Mouse (Mus musculus) midbrain, embryonic 13.5 days (tissue): ENCODE measurements around the gene Pi4kb. TPM values are rescaled to one million over a fixed set of nuclear protein-coding genes. Genes with fewer than 3 reads are reported as not detected.
"Not testable (repeated sequence)": the region's sequence is repeated elsewhere in the genome, so short reads cannot be mapped to it uniquely, and the experiment has no call there.

Experiments used
- ATAC-seq: fragments of 200-750 bp; cut with Nextera tagmentation; 2 replicates; pipeline ENCODE4 v1.8.0; 2017; ENCODE audit warnings: mild to moderate bottlenecking, moderate TSS enrichment, moderate library complexity
- H3K27ac ChIP-seq: fragments of 300-500 bp; sonication (generic); 2 replicates; pipeline ENCODE4 v1.5.1; 2015; ENCODE audit warnings: inconsistent platforms, mild to moderate bottlenecking, moderate library complexity
- H3K27me3 ChIP-seq: fragments of 300-500 bp; sonication (generic); 2 replicates; pipeline ENCODE4 v1.6.1; 2015; ENCODE audit warnings: mild to moderate bottlenecking, inconsistent platforms
- H3K36me3 ChIP-seq: fragments of 300-500 bp; sonication (generic); 2 replicates; pipeline ENCODE4 v1.6.1; 2015; ENCODE audit warnings: mild to moderate bottlenecking, inconsistent platforms
- H3K4me1 ChIP-seq: fragments of 300-500 bp; sonication (generic); replicated peaks from 2 replicates; pipeline ENCODE4 v1.6.1; 2015; ENCODE audit warnings: inconsistent platforms
- H3K4me2 ChIP-seq: fragments of 300-500 bp; sonication (generic); replicated peaks from 2 replicates; pipeline ENCODE4 v1.6.1; 2015; ENCODE audit warnings: moderate library complexity, mild to moderate bottlenecking, inconsistent platforms
- H3K4me3 ChIP-seq: fragments of 300-500 bp; sonication (generic); replicated peaks from 2 replicates; pipeline ENCODE4 v1.5.1; 2015; ENCODE audit warnings: mild to moderate bottlenecking, inconsistent platforms
- H3K9ac ChIP-seq: fragments of 300-500 bp; sonication (generic); replicated peaks from 2 replicates; pipeline ENCODE4 v1.6.1; 2015; ENCODE audit warnings: mild to moderate bottlenecking, inconsistent platforms
- H3K9me3 ChIP-seq: fragments of 300-500 bp; sonication (generic); 2 replicates; pipeline ENCODE4 v1.6.1; 2016; ENCODE audit warnings: mild to moderate bottlenecking, inconsistent platforms
- WGBS: fragments of 180-500 bp; shearing (Covaris S2); methylation state at CpG from one replicate; pipeline ENCODE4 v1.1.7; 2015; 5-methylcytosine and 5-hydroxymethylcytosine counted together
- polyA plus RNA-seq: library from polyadenylated mRNA; unstranded; fragments of >200 nt; fragmentation: Nextera tagmentation; extraction: Ambion mirVana; gene quantifications from 2 replicates; pipeline ENCODE4 v1.2.1, GENCODE M21; 2015

Gene Pi4kb
- polyA plus RNA-seq, 1 experiment from 2014 or later: 24.7 TPM

GRCm38 (mm10) chr3:95007706-95008105 lies 33.2 kb downstream of the Pi4kb start:
- Histone ChIP-seq H3K27me3 (no peaks in the 10 kb centered on the region), H3K9me3 (no peaks in the 10 kb centered on the region), H3K36me3 (peaks cover 88% of the 10 kb centered on the region), H3K4me1 (peaks cover 11% of the 10 kb centered on the region), H3K4me3 (no peak overlapping the region), H3K27ac (peak overlapping the region; percentile 4; the same call in 1 of the 2 replicates), H3K9ac (no peak overlapping the region; the same call in 1 of the 2 replicates), H3K4me2 (no peak overlapping the region)
- ATAC-seq: 0 out of 2 replicates have a peak, but pooled peaks have one; percentile 16
- WGBS: 89% methylated on average over 9 of the region's 9 CpGs

- Histone ChIP-seq H3K9ac (no peak overlapping the region), H3K9me3 (no peaks in the 10 kb centered on the region), H3K27ac (no peak overlapping the region), H3K4me3 (no peak overlapping the region), H3K4me2 (no peak overlapping the region), H3K4me1 (peaks cover 29% of the 10 kb centered on the region), H3K36me3 (peaks cover 66% of the 10 kb centered on the region), H3K27me3 (no peaks in the 10 kb centered on the region)
- WGBS: 89% methylated on average over 7 of the region's 7 CpGs
- ATAC-seq: no peak
Observed at GRCm38 (mm10) chr3:95010396-95010795, 35.9 kb downstream of the Pi4kb start.

GRCm38 (mm10) chr3:95012982-95013381 lies 38.5 kb downstream of the Pi4kb start:
- 85% methylated on average over 3 of the region's 3 CpGs for WGBS

GRCm38 (mm10) chr3:95013699-95014427 lies 39.3 kb downstream of the Pi4kb start:
- no peaks in the 10 kb centered on the region for H3K9me3 ChIP-seq
- peaks cover 34% of the 10 kb centered on the region for H3K36me3 ChIP-seq
- peak overlapping the region; percentile 82 for H3K4me3 ChIP-seq
- H3K4me2 ChIP-seq: peak overlapping the region; percentile 98
- H3K9ac ChIP-seq: peak overlapping the region; percentile 89
- WGBS: 9% methylated on average over 13 of the region's 13 CpGs
- peak overlapping the region; percentile 78; the same call in 1 of the 2 replicates for H3K27ac ChIP-seq
- H3K4me1 ChIP-seq: peaks cover 28% of the 10 kb centered on the region
- no peaks in the 10 kb centered on the region for H3K27me3 ChIP-seq
- ATAC-seq: no peak

More at GRCm38 (mm10) chr3:95012982-95013381, 38.5 kb downstream of the Pi4kb start:
- no peak overlapping the region for H3K9ac ChIP-seq
- H3K36me3 ChIP-seq: peaks cover 43% of the 10 kb centered on the region
- H3K9me3 ChIP-seq: no peaks in the 10 kb centered on the region
- H3K4me2 ChIP-seq: peak overlapping the region; percentile 98
- peaks cover 28% of the 10 kb centered on the region for H3K4me1 ChIP-seq
- H3K4me3 ChIP-seq: peak overlapping the region; percentile 82
- no peak for ATAC-seq
- no peak overlapping the region for H3K27ac ChIP-seq
- no peaks in the 10 kb centered on the region for H3K27me3 ChIP-seq

GRCm38 (mm10) chr3:95014428-95015151 lies 40.1 kb downstream of the Pi4kb start:
- Histone ChIP-seq H3K9me3 (no peaks in the 10 kb centered on the region), H3K9ac (peak overlapping the region; percentile 89), H3K27me3 (no peaks in the 10 kb centered on the region), H3K27ac (peak overlapping the region; percentile 78), H3K4me1 (peaks cover 28% of the 10 kb centered on the region), H3K4me3 (peak overlapping the region; percentile 82), H3K4me2 (peak overlapping the region; percentile 98), H3K36me3 (peaks cover 27% of the 10 kb centered on the region)
- under 1% methylated on average over 44 of the region's 44 CpGs for WGBS
- ATAC-seq: peak; percentile 19

- Histone ChIP-seq H3K4me2 (peak within 1 kb of the TSS; percentile 98), H3K27me3 (no peaks in the 10 kb centered on the region), H3K9me3 (no peaks in the 10 kb centered on the region), H3K4me1 (peaks cover 28% of the 10 kb centered on the region), H3K4me3 (peak within 1 kb of the TSS; percentile 82), H3K27ac (peak within 1 kb of the TSS; percentile 93), H3K9ac (peak within 1 kb of the TSS; percentile 89), H3K36me3 (peaks cover 18% of the 10 kb centered on the region)
- ATAC-seq: peak; percentile 100
- 1% methylated on average over 37 of the region's 37 CpGs for WGBS
Observed at GRCm38 (mm10) chr3:95015337-95015872, 40.9 kb downstream of the Pi4kb start, which contains the start of gene Zfp687. TSS of gene Zfp687 (minus strand) at chr3:95015448.

GRCm38 (mm10) chr3:95015891-95016531 lies 41.5 kb downstream of the Pi4kb start:
- WGBS: 0% methylated on average over 39 of the region's 40 CpGs
- peak; percentile 70 for ATAC-seq
- peak overlapping the region; percentile 98 for H3K4me2 ChIP-seq
- H3K36me3 ChIP-seq: peaks cover 12% of the 10 kb centered on the region
- H3K27ac ChIP-seq: peak overlapping the region; percentile 93
- peak overlapping the region; percentile 66 for H3K9ac ChIP-seq
- H3K4me3 ChIP-seq: peak overlapping the region; percentile 82
- H3K27me3 ChIP-seq: no peaks in the 10 kb centered on the region
- H3K4me1 ChIP-seq: peaks cover 28% of the 10 kb centered on the region
- no peaks in the 10 kb centered on the region for H3K9me3 ChIP-seq

GRCm38 (mm10) chr3:95016532-95017056 lies 42.1 kb downstream of the Pi4kb start:
- Histone ChIP-seq H3K36me3 (peaks cover 7% of the 10 kb centered on the region), H3K9me3 (no peaks in the 10 kb centered on the region), H3K27me3 (no peaks in the 10 kb centered on the region), H3K4me2 (peak overlapping the region; percentile 98), H3K27ac (peak overlapping the region; percentile 93), H3K4me3 (peak overlapping the region; percentile 82), H3K4me1 (peaks cover 28% of the 10 kb centered on the region), H3K9ac (peak overlapping the region; percentile 66)
- 4% methylated on average over 21 of the region's 21 CpGs for WGBS
- no peak for ATAC-seq

GRCm38 (mm10) chr3:95018741-95019140 lies 44.2 kb downstream of the Pi4kb start:
- H3K36me3 ChIP-seq: no peaks in the 10 kb centered on the region
- peaks cover 17% of the 10 kb centered on the region for H3K4me1 ChIP-seq
- no peak overlapping the region for H3K9ac ChIP-seq
- no peak overlapping the region for H3K27ac ChIP-seq
- no peak for ATAC-seq
- no peaks in the 10 kb centered on the region for H3K27me3 ChIP-seq
- 80% methylated on average over 2 of the region's 2 CpGs for WGBS
- no peak overlapping the region for H3K4me3 ChIP-seq
- no peaks in the 10 kb centered on the region for H3K9me3 ChIP-seq
- no peak overlapping the region for H3K4me2 ChIP-seq

- H3K4me2 ChIP-seq, H3K36me3 ChIP-seq, H3K27me3 ChIP-seq, H3K4me3 ChIP-seq, ATAC-seq, H3K9me3 ChIP-seq, H3K9ac ChIP-seq, H3K27ac ChIP-seq: not testable (repeated sequence)
- H3K4me1 ChIP-seq: peaks cover 20% of the 10 kb centered on the region
- WGBS: 96% methylated on average over 5 of the region's 5 CpGs
Observed at GRCm38 (mm10) chr3:95020956-95021355, 46.4 kb downstream of the Pi4kb start.

GRCm38 (mm10) chr3:95024551-95024950 lies 50.0 kb downstream of the Pi4kb start:
- Histone ChIP-seq H3K4me1 (peaks cover 12% of the 10 kb centered on the region), H3K9me3 (no peaks in the 10 kb centered on the region), H3K27me3 (no peaks in the 10 kb centered on the region), H3K4me3 (no peak overlapping the region), H3K36me3 (peaks cover 3% of the 10 kb centered on the region; the same call in 1 of the 2 replicates), H3K27ac (no peak overlapping the region), H3K9ac (peak overlapping the region; percentile 1; the same call in 1 of the 2 replicates), H3K4me2 (no peak overlapping the region)
- 29% methylated on average over 11 of the region's 11 CpGs for WGBS
- ATAC-seq: no peak
